Mouse (Mus musculus) megakaryocyte, adult 5-6 weeks (primary cell): ENCODE results near the gene Samd14. TPM values are rescaled to one million over a fixed set of nuclear protein-coding genes. Genes with fewer than 3 reads are reported as not detected.

Source experiments
- ATAC-seq: 2 replicates; pipeline ENCODE4 v1.8.0; 2016; ENCODE audit warnings: mild to moderate bottlenecking, inconsistent platforms; ENCODE audit not compliant: poor library complexity, severe bottlenecking
- total RNA-seq, 2 experiments: library from RNA; stranded (forward) in 1 of 2; stranded (reverse) in 1 of 2; fragments of 153-499, 151-499 nt in 1 of 2; fragments of 221-1000, 200-1000 nt in 1 of 2; gene quantifications; 2 replicates each; pipeline versions ENCODE4 v1.2.3 to v1.2.4; 2015 to 2017

Gene Samd14
- total RNA-seq, 2 experiments from 2014 or later: 0.18 to 0.74 TPM

DNA sequence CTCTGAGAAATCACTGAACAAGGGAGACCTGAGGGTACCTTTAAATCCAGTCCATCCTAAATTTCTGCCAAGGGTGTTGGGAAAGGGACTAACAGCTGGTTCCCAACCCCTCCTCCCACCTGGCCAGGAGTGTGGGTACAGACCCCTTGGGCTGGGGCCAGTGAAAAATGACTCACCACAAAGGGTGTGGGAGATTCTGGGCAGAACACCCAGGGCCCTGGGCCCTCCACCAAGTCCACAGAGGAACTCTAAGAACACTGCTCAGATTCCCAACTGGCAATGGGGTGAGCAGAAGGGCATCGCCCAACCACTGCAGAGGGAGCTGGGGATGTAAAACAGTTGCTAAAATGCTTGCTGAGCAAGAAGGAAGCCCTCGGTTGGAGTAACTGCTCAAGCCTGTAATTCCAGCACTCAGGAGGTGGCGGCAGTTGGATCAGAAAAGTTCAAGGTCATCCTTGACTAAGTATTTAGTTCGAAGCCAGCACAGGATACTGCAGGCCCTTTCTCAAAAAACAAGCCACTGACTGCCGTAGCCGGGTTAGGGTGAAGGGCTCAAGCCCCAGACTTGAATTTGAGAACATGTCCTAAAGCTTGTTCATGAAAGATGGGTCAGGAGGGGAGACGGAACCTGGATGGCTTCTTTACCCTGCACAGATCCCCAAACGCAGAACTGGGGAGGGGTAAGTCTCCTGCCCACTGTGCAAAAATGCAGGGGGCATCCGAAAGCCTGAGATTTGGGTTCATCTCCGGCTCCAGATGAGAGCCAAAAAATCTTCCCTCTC is 20.7 kb upstream of the Samd14 start:
- no peak for ATAC-seq

DNA sequence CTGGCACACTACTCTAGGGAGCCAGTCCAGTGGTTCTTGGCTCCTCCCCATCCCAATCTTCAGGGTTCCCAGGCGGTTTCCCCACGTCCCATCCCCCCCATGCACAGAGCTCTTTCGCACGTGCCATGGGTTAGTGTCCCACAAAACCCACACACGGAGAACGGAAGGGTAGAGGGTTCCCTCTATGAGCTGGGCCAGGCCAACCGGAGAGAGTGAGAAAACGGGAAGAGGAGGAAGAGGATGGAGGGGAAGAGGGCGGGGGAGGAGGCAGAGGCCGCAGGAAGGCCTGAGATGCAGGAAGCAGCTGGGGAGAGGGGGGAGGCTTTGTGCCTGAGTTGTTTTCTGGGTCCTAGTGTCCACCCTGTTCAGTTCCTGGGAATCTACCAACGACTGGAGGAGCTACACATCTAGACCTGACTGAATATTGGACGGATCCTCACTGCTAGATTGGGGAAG is 20.1 kb upstream of the Samd14 start:
- peak; percentile 59 for ATAC-seq

DNA sequence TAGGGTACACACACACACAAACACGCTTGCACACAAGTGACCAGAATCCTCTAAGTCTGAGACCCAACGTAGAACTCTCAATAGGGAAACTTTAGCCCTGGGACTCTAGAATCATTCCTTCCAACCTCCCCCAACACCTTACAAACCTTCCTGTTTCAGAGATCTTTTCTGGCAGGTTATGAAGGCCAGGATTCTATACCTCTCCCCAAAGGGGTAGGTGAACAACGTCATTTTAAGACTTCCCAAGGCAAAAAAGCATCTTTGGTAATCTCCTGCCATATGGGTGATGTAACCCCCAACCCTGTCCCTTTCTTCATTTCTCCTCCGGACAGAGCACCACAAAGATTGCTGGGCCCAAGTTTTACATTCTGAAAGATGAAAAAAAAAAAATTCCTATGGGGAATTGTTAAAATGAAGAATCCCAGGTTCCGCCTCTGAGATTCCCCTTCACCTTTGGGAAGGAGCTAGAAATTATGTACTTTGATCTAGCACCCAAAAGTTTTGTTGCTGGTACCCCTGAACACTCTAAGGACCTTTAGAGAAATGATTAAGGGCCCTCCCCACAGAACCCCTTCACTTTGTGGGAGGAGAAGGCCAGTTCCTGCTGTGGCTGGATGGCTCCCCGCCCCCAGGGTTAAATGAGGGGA is 19.5 kb upstream of the Samd14 start:
- ATAC-seq: no peak; the same call in 1 of the 2 replicates

DNA sequence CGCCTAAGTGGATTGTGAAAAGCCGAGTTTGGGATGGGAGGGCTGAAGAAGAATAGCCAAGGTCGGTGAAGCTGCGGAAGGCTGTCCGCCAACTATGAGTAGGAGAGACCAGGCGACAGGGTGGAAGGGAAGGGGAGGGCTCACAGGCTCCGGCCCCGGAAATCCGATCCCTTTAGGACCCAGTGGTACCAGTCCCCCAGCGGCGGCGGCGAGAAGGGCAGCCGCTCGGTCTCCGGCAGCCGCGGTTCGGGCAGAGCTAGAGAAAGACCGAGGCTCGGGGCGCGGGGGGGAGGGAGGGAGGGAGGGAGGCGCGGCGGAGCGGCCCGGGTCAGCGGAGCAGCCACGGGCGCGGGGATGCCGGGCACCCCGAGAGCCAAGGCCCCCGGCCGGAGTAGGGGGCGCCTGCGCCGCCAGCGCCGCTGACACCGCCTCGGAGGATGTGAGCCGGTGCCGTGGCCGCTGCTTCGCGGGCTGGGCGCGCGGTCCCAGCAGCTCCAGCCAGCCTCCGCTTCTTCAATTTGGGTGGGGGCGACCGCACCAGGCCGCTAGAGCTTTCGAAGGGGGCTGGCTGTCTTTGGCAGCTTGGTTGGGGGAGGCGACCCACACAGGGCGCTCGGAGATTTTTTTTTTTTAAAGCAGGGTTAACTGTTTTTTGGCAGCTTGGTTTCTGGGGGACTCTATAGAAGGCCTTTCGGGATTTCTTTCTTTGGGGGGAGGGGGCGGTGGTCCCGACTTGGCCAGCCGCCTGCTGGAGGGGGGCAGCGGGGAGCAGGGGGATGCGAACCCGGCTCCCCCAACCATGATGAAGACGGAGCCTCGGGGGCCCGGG is 18.7 kb upstream of the Samd14 start, which contains the start of gene Ppp1r9b:
TSS of gene Ppp1r9b (plus strand) at position 287 of the 829 bp plus-strand sequence.
- ATAC-seq: peak; percentile 68

DNA sequence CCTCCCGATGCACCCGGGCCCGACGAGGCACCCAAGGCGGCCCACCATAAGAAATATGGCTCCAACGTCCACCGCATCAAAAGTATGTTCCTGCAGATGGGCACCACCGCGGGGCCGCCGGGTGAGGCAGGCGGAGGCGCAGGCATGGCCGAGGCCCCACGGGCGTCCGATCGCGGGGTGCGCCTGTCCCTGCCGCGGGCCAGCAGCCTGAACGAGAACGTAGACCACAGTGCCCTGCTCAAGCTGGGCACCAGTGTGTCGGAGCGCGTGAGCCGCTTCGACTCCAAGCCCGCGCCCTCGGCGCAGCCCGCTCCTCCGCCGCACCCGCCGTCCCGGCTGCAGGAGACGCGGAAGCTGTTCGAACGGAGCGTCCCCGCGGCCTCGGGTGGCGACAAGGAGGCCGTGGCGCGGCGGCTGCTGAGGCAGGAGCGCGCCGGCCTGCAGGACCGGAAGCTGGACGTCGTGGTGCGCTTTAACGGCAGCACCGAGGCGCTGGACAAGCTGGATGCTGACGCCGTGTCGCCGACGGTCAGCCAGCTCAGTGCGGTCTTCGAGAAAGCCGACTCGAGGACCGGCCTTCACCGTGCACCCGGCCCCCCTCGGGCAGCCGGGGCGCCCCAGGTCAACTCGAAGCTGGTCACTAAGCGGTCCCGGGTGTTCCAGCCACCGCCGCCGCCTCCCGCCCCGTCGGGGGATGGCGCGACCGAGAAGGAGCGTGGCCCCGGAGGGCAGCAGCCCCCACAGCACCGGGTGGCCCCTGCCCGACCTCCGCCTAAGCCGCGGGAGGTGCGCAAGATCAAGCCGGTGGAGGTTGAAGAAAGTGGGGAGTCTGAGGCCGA is 17.8 kb upstream of the Samd14 start:
- peak; percentile 8; the same call in 1 of the 2 replicates for ATAC-seq

DNA sequence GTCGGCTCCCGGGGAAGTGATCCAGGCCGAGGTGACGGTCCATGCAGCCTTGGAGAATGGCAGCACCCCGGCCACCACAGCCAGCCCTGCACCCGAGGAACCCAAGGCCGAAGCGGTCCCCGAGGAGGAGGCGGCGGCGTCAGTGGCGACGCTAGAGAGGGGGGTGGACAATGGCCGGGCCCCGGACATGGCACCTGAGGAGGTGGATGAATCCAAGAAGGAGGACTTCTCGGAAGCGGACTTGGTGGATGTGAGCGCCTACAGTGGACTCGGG is 17.3 kb upstream of the Samd14 start:
- no peak for ATAC-seq

DNA sequence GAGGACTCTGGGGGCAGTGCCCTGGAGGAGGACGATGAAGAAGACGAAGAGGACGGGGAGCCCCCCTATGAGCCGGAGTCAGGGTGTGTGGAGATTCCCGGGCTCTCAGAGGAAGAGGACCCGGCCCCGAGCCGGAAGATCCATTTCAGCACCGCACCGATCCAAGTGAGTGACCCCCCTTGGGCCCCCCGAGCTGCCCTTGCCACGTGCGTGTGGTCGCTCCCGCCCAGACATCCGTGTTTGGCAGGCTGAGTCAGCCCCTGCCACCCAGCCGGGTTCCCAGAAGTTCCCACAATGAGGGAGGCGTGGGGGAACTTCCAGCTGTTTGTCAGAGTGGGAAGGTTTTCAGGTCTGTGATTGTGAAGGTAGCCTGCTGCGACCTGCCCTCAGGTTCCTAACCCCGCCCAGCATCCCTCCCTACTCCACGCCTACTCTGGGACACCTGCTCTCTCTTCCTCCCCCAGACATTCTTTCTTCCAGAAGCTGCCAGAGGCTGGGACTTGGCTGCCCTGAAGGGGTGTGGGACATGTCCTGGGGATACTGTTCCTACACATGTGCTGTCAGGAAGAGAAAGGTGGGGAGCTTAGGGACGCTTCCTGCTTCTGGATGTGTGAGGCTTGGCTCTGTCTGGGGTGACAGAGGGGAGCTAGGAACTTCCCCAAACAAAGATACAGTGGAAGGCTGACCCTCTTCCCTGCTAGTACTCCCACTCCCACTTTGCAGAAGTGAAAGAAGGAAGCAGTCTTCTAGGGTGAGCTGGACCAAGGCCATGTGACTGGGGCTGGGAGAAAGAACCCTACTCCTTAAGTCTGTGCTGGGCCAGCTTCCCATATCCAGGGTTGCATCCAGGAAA is 16.7 kb upstream of the Samd14 start:
- ATAC-seq: peak; percentile 60

DNA sequence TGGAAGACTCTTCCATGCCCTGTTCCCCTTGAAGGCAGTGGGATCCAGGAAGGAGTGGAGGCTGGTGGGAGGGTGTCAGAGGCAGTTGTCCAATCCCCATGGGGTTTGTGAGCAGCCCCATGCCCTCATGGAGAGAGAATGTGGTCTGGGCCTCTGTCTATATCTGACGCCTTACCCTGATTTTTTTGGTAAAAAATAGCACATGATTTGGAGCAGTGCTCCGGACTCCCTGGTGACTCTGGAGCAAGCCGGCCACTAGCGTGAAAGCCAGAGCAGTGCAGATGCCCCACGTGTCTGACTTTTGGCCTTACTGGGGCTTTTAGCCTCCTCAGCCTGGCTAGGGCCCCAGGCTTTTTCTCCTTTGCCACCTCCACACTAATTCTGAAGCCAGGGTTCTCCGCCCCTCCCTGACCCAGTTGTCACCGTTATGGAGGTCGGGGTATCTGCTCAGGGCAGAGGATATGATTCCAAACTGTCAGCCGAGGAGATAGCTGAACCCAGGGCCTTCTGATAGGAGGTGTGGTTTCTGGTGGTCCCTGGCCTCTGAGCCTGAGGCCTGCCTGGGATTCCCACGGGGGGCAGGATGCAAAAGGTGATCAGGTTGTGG is 15.4 kb upstream of the Samd14 start:
- ATAC-seq: no peak

DNA sequence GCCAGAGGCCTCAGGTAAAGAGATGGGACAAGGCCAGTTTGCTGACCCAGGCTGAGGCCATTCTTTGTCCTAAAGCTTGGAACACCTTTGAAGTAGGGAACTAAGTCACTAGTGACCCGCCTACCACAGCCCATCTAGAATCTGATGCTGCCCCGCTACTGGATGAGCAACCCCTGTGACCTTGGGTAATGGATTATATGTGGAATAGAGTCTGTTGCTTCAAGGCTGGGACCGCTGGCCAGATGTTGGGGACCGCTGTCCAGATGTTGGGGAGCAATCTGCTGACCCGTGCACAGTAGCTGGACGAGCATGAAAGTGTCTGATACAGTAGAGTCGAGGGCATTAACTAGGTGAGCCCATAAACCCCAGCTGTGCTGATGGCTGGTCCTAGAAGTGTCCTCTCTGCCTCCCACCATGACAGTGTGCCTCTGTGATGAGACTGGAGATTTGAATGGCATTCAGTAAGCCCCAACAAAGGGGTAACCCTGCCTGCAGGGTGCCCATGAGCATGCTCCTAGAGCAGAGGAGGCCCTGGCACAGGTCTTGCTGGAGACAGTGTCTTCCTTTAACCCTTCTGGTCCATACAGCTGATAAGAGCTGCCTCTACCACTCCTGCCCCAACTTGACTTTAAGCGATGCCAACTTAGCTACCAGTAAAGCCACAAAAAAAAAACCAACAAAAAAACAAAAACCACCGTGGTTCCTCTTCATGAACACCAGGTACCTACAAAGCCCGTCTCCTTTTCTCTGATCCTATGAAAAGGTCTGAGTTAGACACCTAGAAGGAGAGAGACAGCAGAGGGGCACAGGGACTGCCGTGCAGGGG is 14.5 kb upstream of the Samd14 start:
- no peak for ATAC-seq

DNA sequence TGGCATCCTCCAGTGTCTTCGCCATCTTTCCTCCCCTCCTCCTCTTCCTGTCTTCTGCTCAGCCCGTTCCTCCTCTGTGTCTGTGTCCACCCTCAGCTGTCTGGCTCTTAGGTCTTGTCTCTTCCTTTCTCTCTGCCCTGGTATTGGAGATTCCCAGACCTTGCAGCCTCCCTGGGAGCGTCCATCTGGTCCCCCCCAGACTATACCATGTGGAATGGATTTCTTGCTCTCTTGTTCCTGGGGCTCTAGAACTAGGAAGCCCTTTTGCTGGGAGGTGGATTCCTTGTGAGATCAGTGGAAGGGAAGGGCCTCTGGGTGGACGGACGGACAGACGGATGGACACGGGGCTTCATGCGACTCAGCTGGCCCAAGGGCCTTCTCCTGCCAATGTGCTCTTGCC is 13.6 kb upstream of the Samd14 start:
- no peak for ATAC-seq

DNA sequence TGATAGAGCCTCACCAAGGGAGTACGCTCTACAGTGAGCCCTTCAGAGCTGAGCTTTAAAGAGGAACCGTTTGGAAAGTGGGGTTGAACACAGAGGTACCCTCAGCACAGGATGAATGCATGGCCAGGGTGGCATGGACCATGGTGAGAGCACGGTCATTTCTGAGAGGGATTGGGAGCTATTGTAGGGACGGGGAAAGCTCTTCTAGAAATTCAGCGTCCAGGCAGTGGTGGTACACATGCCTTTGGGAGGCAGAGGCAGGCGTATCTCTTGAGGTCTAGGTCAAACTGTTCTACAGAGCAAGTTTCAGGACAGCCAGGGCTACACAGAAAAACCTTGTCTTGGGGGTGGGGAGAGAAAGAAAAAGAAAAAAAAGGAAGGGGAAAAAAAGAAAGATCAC is 12.7 kb upstream of the Samd14 start:
- ATAC-seq: no peak

DNA sequence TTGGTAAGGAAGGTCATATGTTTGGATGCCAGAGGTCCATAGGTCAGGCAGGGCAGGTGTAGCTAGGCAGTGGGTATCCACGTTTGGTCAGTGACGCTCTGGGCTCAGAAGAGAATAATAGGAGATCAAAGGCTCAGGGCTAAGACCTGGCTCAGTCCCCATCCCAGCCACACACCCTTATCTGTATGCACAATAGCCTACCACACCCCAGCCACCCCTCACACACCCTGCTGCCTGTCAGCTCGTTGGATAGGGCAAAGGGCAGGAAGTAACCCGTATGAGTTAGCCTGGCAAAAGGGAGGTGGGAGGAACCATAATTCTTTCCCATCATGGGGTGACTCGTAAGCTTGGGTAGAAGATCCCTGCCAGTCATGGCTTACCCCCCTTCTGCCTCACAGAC is 12.1 kb upstream of the Samd14 start:
- ATAC-seq: no peak

DNA sequence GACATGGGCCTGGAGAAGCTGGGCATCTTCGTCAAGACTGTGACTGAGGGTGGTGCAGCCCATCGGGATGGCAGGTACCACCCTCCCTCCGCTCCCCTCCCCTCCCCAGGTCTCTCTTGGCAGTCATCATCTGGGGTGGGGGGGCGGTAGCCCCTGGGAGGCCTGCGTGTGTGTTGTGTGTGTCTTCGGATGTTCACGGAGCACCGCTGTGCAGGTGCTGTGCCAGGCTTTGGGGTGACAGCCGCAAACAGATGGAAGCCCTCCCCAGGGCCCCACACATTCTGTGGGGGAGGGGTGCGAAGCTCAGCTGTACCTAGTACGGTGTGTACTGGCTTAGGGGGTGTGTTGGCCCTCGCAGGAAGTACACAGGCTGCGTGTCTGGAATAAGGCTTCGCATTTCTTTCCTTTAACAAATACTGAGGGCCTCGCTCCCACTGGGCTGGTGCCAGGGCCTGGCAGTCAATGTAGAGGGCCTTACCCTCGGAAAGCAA is 11.6 kb upstream of the Samd14 start:
- no peak for ATAC-seq

DNA sequence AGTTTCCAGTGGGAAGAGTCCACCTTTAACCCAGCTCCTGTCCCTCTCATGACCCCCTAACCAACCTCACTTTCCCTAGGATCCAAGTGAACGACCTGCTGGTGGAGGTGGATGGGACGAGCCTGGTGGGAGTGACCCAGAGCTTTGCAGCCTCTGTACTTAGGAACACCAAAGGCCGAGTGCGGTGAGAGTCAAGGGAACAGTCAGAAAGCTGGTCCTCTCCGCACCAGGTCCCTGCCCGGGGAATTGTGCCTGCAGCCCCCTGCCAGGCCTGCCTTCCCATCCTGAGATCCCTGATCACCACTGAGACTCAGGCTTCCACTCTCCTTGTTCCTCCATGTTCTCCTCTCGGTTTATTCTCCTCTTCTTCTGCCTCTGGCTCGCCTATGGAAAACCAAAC is 9.6 kb upstream of the Samd14 start:
- no peak for ATAC-seq

DNA sequence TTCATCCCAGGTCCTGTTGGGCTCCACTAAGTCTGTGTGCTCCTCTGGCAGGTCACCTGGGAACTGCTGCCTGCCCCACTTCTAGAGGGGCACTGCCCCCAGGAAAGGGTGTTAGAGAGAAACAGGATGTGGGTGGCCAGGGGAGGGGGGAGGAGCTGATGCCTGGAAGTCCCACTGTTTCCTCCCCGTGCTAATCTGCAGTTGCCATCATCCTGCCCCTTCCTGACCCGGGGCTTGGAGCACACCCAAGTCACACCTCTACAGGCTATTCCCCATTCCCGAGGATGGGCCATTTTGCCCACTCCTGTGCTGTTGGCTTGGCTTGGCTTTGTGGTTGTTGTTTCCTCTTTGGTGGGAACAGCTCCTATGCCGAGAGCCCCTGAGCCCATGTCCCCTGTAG is 9.1 kb upstream of the Samd14 start:
- ATAC-seq: peak; percentile 49

DNA sequence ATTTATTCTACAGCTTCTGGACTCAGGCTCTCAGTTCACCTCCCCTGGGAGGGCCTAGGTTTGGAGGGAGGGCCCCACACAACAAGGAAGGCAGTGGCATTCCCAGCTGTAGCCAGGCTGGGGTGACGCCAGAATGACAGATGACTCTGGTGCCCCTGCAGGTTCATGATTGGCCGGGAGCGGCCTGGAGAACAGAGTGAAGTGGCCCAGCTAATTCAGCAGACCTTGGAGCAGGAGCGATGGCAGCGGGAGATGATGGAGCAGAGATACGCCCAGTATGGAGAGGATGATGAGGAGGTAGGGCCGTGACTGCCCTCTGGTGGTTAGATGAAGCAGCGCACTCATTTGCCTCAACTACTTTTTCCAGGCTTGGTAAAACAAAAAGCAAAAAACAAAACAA is 8.6 kb upstream of the Samd14 start:
- peak; percentile 76 for ATAC-seq

DNA sequence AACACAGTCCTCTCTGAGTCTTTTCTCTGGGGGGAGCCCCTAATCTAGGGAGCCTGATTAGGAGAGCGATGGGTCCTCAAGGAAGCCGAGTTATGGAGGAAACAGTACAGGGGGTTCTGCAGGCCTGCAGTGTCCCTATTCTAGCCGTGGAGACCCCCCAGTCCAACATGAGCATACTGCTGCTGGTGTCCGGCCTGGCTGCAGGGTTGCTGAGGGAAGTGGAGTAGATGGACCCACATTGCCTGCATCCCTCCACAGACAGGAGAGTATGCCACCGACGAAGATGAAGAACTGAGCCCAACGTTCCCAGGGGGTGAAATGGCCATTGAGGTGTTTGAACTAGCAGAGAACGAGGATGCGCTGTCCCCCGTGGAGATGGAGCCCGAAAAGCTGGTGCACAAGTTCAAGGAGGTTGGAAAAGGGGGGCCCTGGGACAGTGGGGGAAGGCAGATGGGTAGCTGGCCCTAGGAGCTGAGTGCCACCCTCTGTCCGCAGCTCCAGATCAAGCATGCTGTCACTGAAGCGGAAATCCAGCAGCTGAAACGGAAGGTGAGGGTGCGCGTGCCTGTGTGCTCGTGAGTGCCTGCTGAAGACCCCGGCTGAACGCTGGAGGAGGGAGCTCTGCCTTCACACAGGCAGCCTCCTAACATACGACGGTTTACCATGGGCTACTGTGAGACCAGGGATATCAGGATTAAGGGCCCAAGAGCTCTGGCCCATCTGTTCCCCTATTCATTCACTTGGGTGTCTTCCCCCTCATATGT is 7.9 kb upstream of the Samd14 start:
- ATAC-seq: no peak

DNA sequence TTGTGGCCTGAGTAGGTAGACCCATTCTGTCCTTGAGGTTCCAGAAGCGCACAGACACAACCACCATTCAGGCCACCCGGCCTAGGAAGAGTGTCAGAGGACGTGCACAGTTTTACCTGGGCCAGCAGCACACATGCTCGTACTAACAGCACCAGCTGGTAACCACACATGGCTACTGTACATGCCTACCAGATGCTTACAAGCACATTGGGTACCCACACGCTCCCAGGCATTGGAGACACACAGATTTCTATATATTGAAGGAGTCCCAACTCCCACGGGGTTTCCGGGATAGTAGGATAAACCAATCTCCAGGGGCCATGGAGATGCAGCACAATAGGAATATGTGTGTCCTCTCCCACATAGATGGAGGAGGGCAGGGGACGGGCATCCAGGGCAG is 7.0 kb upstream of the Samd14 start:
- no peak for ATAC-seq
